Mouse (Mus musculus) CD4-positive, CD25-positive, alpha-beta regulatory T cell, adult 2 months (primary cell): ENCODE measurements around the gene Exoc3l2.
"Not testable (repeated sequence)": the region's sequence is repeated elsewhere in the genome, so short reads cannot be mapped to it uniquely, and the experiment has no call there.

ENCODE experiments used
- DNase-seq: peaks from one replicate; pipeline ENCODE4 v3.0.0-alpha.2; 2012; ENCODE audit warnings: low read depth, low spot score

Gene Exoc3l2

DNA sequence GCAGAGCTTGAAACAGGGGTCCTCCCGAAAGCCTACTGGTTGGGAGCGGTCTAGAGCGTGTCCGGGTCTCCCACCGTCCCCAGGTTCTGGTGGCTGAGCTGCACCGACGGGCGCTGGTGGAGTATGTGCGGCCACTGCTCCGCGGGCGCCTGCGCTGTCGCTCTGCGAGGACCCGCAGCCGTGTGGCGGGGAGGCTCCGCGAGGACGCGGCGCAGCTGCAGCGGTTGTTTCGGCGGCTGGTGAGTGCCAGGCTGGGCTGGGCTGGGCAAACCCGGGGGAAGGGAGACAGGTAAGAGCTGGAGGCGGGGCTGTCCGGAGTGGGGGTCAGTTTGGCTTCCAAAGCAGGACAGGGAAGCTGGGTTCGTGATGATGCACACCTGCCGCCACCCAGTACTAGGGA lies 26.4 kb downstream of the Exoc3l2 start:
- no peak for DNase-seq

DNA sequence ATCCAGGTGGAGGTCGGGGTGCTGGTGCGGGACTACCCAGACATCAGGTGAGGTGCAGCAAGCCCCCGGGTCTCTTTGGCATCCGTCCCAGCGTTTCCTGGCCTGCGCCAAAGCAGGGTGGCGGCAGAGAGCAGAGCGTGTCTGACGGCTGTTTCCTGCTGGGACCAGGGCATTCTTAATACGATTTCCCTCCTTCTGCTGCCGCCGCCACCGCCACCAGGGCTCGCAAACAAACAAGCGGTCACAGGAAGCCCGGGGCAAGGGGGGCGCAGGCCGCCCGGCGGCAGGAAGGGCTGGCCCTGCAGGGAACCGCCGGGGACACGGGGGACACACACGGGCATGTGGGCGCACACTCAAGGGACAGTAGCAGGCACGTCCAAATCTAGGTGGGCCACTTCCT lies 28.6 kb downstream of the Exoc3l2 start:
- DNase-seq: no peak

DNA sequence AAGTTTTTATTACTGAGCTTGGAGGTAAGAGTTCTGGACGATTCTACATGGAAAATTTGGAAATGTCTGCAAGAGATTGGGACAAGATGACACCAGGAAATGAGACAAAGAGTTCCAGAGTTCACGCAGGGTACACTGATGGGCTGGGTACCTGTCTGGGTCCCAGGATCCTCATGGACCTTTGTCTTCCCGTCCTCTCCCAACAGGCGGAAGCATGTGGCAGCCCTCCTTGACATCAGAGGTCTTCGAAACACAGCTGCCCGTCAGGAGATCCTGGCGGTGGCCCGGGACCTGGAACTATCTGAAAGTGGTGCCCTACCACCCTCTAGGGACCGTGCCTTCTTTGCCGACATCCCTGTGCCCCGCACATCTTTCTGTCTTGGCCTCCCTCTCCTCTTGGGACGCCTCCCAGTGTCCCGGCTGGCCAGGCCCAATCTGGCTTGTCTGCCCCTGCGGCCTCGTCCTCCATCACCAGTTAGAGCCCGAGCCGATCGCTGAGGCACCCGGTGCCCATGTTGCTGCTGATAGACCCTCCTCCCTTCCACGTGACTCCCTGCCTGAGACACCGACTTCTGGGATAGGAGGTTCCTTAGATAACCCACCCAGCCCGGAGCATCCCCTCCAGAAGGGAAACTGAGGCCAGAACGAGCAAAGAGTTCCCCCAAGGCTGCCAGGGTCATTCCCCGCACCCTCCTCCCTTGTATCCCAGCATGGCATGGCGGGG lies 31.8 kb downstream of the Exoc3l2 start:
- DNase-seq: no peak

DNA sequence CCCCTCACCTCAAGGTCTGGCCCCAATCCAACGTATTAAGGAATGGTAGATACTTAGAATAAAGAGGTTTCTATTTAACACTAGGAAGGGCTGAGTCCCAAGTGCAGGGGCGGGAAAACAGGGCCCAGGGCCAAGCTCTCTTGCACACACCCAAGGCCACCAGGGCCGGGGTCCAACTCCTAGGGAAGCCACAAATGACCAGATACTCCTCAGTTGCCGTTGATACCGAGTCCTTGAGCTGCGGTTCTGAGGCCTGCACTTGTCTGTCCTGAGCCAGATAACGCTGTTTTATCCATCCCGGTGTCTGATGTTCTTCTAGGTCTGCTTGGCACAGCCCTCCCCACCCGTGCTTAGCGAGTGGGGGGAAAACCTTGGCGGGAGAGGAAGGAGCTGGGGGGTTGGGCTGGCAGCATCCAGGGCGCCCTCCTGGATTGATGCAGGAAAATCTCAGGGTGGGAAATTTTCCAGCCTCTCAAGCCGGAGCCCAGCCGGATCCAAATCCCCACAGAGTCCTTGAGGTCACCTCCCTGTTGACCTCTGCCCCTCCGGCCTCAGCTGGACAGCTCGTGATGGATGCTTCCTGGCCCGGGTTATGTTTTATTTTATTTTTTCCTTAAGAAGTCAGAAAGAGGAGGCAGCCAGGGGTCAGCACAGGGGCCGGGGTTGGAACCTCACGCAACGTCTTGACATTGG lies 32.5 kb downstream of the Exoc3l2 start:
- no peak for DNase-seq

DNA sequence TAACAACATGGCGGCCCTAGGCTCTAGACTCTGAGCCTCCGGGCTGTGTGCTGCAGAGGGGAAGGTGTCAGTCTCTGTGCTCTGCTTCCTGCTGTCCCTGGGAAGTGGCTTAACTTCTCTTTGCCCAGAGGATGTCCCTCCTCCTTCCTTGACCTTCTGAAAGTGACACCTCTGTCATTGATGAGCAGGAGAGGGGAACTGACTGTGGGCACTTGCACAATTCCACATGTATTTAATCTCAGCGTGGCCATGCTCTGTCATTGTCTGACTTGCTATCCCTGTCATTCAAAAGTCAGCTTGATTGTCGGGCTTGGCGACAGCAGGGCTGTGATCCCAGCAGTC lies 33.1 kb downstream of the Exoc3l2 start:
- no peak for DNase-seq

DNA sequence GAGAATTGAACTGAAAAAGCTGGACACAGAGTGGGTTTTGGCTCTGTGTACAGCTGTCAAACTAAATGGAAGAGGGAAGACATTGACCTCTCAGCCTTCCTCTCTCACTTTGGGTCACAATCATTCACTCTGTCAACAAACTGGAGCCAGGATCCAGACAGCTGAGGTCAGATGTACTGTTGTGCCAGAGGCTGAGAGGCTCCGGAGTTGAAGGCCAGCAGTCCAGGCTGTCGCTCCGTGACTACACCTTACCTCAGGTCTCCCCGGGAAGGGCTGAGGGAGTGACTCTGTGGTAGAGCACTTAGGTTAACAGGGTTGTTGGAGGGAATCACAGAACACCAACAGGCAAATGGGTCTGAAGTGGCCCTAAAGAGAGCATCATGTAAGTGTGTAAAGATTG lies 35.2 kb downstream of the Exoc3l2 start:
- no peak for DNase-seq

DNA sequence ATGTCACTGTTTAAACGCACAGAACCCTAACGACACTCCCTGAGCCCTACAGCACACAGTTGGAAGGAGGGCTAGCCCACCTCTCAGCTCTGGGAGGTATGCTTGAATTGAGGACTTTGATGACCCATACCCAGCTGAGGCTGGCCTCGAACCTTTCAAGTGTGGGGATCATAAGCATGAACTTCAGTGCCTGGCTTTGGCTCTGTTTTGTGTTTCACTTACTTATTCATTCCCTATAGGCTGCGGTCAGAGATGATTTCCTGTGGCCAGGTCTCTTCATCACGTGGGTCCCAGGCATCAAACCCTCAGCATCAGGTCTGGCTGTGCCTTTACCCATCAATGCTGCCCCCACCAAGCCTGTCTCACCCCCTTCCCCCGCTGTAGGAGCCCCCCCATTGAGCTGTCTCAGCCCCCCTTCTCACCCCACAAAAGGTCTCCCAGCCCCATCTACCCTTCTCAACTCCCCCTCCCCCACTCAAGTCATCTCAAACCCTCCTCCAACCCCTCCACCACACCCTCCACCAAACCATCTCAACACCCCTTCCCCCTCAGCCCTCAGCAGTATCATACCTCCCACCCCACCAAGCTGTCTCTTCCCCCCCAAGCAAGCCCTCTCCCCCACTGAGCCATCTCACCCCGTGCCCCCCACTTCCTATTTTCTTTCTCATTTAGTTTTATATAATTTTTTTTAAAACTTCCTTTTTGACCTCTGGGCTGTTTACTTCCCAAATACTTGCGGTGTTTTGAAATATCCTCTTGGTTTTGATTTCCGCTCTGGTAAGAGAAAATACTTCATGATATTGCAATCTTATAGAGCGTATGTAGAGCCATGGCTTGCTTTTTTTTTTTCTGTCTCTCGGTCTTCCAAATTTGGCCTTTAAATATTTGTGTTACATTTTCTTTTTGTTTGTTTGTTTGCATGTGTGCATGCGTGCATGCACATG lies 37.6 kb downstream of the Exoc3l2 start:
- no peak for DNase-seq

DNA sequence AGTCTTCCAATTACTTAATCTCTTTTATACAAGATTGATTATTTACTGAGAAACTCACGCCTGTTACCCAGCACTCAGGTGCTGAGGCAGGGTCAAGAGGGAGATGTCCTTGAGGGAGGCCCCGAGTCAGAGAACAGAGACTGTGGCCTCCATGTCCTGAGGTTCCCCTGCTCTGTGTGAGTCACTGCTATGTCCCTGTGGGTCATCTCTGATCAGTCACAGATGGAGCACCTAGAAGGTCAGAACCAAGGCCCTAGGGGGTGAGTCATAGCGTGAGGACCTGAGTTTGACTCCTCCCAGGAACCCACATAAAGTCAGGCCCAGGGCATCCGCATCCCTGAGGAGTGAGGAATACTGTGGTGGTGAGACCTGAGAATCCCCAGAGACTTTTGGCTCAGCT lies 38.5 kb downstream of the Exoc3l2 start:
- DNase-seq: no peak

DNA sequence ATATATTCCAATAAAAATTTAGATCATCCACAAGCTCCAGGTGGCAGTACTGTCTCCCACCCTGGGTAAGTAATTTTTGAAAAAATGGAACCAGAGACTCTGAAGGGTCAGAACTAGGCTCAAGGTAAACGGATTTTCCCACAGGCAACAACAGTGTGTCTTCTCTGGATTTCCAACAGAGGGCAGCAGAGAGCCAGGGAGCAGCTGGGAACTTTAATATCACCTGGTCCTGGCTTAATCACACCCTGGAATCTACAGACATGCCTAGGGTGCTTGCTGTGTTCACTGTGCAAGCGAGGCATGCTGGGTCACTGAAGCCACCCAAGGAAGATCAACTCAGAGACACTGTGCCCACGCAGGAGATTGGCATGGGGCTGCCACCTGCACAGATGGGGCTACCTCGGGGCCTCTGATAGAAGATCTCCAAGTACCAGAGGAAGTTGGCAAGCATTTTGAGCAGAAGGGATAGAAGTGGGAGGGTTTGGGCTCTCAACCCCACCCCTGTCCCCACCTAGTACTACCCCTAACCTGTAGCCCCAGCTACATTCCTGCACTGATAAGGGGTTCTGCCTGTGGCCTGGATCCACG lies 40.4 kb downstream of the Exoc3l2 start:
- peak; percentile 77 for DNase-seq

DNA sequence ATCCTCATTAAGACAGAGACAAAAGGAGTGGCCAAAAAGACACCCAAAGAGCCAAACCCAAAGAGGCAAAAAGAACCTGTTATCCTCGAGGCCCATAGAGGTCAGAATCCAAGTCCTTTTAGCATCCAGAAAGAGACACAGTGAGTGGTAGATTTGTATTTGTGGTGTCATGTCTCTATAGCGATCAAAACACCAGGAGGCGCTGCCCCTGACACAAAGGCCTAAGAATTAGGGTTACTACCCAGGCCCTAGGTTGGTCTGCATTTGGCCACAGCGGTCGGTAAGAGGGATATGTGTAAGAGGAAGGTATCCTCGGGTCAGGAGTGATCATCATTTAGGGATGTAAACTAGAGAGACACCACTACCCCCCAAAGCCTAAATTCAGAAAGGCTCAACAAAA lies 43.2 kb downstream of the Exoc3l2 start:
- DNase-seq: peak; percentile 44

DNA sequence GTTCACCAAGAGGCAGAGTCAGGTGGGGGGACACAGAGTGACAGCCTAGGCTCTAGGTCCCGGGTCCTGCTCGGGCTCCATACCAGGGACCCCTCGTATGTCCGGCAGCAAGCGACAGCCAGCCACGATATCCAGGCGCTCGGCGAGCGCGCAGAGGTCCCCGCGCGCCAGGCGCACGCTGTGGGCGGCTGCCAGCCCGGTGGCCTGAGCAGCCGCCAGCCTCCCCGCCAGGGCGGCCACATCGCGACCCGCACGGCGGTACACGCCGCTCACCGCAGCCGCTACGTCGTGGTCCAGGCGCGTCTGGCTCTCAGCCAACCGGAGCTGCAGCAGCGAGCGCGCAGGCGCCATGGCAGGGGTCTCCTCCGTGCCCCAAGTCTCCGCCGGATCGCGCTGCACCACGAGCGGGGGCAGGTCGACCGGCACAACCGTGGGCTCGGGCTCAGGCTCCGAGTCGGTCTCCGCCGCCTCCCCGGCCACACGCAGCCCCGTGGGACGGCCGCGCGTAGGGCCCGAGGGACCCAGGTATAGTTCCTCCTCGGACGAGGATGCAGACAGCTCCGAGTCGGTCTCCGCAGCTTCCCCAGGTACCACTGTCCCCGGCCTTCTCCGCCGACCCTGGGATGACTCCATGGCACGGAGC lies 44.0 kb downstream of the Exoc3l2 start:
- DNase-seq: peak; percentile 62

DNA sequence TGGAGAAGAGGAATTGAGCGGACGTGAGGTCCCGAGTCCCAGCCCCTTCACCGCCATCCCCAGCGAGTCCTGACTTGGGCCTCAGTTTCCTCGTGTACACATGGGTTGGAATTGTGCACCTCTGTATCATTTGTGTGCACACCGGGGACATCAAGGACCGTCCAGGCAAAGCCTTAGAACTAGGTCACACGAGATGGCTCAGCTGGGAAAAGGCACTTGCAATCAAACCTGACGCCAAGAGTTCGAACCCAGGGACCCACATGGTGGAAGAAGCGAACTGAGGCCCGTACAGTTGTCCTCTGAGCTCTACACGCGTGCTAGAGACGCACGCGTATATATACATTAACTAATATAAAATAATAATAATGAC lies 44.5 kb downstream of the Exoc3l2 start:
- no peak for DNase-seq

DNA sequence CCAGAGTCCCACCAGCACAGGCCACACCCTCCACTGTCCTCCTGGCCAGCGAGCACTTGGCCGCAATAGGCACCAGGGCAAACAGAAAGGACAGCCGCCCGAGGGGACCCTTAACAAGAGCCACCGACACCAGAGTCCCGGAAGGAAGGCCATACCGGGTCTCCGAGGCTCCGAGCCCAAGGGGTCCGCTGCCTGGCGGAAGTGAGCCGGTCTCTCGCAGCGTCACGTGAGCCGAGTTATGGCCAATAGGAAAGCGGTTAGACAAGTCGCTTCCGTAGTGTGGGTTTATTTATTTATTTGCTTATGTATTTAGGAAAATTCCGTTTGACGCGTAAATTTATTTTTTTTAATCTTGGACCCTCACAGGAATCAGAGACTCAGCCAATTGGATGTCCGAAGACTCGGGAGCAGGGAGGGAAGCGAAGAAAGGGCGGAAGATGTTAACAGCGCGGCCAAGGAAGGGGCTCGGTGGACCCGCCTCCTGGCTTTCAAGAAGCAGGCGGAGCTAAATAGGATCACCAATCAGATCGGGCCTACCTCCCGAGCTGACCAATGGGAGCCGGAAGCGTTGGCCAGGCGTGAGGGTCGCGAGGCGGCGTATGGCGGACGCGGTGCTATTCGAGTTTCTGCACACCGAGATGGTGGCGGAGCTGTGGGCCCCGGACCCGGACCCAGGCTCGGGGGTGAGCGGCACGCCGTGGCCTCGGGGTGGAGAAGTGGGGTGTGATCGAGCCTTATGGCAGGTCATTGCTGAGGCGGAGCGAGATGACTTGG lies 45.2 kb downstream of the Exoc3l2 start, which contains the start of the genes Bloc1s3 and Trappc6a:
Bloc1s3 (minus strand) TSS at position 218 of the 774 bp plus-strand sequence.
Trappc6a (plus strand) TSS at position 246 of the 774 bp plus-strand sequence.
- DNase-seq: peak; percentile 93

DNA sequence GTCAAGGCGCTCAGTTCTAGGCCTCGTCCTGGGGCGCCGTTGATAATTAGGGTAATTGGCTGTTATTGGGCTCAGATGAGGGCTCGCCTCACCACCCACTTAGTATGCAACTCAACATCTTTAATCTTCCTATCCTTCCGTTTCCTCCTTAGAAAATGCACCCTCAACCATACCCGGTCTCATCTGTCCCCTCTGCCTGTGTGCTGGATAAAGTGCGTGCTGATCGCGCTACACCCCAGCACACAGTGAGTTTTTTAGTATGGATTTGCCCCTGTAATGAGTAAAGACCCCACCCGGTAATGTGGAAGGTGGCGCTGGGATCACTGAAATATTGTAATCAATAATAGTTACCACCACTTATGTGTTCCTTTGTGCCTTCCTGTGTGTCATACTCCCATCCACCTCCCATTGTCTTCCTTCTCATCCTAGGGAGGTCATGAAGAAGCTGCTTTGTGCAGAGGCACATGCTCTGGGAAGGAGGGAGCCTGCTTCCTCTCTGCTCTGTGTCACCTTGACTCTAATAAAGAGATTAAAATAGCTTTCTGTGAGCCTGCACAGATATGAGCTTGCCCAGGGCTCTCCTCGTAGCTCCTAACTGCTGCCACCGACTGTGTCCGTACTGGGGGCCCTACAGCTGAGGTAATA lies 45.9 kb downstream of the Exoc3l2 start:
- DNase-seq: no peak

DNA sequence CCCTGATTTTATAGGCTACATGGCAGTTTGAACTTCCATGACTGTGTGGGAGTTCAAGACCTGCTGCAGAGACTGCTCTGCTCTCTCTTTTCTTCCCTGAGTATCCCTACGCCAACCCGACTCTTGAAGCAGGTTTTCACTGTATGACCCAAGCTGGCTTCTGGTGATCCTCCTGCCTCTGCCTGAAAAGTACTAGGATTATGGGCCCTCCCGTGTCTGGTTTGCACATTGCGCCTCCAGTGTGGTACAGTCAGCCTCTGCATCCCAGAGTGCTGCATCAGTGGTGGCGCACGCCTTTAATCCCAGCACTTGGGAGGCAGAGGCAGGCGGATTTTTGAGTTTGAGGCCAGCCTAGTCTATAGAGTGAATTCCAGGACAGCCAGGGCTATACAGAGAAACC lies 46.7 kb downstream of the Exoc3l2 start:
- DNase-seq: no peak

DNA sequence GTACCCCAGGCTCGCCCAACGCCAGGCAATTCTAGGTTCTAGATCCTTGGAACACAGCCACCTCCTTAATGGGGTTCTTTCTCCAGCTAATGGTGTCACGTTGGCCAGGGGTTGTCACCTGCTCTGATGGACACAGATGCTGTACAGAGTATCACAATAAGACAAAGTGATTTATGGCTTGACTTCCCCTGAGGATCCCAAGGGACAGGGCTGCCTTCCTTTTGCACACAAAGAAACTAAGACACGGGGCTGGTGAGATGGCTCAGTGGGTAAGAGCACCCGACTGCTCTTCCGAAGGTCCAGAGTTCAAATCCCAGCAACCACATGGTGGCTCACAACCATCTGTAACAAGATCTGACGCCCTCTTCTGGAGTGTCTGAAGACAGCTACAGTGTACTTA lies 48.8 kb downstream of the Exoc3l2 start:
- not testable (repeated sequence) for DNase-seq

DNA sequence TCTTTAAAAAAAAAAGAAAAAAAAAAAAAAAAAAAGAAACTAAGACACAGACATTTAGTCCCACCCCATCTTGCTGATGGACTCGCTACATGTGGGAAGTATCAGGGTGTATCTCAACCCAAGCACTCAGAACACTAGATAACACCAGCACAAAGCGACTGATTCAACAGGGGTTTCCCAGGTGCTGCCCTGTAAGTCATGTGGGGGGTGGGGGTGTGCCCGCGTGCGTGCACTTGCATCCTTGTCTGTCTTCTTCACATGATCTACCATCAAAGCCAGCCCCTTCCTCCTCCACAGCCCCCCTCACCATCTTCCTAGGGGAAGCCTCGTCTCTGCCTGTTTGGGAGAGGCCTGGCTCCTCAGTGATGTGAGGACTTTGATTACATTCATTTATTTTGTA lies 49.2 kb downstream of the Exoc3l2 start:
- DNase-seq: peak; percentile 30

DNA sequence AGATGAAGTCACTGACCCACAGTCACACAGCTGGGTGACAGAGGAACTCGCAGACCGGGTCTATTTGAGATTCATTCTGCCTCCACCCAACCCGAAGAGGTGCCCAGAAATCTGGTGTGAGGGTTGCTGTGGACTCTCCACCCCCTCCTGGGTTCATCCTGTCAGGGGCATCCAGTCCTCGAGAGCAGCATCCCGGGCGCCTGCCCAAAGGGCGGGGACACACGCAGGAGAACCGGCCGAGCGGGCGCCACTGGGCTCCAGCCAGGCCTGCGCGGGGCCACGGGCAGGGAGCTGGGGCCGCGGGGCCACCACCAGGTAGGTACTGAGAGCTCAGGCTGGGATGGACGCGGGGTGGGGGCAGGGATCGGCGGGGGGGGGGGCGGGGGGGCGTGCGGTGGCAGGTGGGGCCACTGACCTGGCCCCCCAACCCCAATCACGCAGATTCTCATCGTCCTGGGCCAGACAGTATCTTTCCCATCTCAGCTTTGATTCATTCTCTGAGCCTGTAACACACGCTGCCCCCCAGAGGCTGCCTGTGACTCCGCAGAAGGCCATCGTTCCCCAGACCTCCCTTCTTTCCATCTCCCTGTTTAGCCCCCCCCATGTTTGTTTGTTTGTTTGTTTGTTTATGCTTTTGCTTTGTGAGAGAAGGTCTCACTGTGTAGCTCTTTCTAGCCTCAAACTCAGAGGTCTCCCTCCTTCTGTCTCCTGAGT lies 54.7 kb downstream of the Exoc3l2 start, which contains the start of gene Nkpd1:
Nkpd1 (plus strand) TSS at position 187 of the 714 bp plus-strand sequence.
- peak; percentile 16 for DNase-seq

DNA sequence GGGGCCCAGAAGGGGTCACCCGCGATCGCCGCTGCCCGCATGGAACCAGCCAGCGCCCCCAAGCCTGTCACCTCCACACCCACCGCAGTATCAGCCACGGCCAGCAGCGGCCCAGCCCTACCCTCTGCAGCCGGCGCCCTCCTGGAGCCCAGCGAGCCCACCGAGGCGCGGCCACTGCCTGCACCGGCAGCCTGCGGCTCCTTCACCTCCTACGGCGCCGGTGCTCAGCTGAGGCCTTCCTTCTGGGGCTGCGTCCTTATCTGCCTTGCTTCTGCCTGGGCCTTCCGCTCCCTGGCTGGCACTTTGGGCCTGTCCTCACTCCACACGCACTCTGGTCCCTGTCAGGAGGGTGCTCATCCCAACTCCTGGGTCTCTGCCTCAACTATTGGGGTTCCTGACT lies 56.9 kb downstream of the Exoc3l2 start:
- DNase-seq: no peak
